Mouse (Mus musculus) megakaryocyte progenitor cell, adult 5-6 weeks (primary cell): ENCODE measurements around the gene Cep131. TPM values are rescaled to one million over a fixed set of nuclear protein-coding genes. Genes with fewer than 3 reads are reported as not detected.

Source experiments
- ATAC-seq: replicated peaks from 2 replicates; pipeline ENCODE4 v1.8.0; 2016; ENCODE audit warnings: mild to moderate bottlenecking, moderate TSS enrichment, inconsistent platforms; ENCODE audit not compliant: poor library complexity
- total RNA-seq, 2 experiments: library from RNA; stranded (forward) in 1 of 2; stranded (reverse) in 1 of 2; fragments of 157-497, 149-512 nt in 1 of 2; fragments of 200-1000 nt in 1 of 2; gene quantifications; 2 replicates each; pipeline versions ENCODE4 v1.2.3 to v1.2.4; 2015 to 2017

Cep131 gene
- total RNA-seq, 2 experiments from 2014 or later: 5.2 to 12.3 TPM

DNA sequence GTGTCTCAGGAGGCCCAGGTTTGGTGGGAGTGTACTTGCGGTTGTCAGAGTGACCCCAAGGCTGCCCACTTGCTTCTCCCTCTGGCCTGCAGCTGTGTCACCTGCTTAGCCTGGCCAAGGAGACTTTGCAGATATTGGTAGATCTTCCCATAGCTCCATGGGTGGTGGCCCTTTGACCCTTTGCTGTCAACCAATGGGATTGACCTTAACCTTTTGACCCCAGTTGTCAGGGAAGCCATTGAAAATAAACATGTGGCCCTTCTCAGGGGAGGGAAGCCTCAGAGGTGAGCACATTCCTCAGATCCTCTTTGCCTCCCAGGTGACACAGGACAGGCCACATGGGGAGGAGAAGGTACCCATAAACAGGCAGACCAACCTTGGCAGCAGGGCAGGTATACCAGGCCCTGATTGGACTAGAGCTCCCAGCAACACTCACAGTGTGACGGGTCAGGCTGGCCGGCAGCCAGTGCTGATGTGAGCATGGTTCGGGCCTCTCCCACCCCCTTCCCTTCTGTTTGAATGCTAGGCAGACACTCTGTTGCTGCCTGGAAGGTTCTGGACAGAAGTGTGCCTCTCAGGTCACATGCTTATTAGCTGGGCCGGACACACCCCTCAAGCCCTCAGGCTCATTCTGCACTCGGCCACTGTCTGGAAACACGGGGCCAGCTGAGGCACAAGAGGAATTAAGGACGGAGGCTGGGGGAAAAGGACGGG lies 57.0 kb downstream of the Cep131 start:
- no peak for ATAC-seq

DNA sequence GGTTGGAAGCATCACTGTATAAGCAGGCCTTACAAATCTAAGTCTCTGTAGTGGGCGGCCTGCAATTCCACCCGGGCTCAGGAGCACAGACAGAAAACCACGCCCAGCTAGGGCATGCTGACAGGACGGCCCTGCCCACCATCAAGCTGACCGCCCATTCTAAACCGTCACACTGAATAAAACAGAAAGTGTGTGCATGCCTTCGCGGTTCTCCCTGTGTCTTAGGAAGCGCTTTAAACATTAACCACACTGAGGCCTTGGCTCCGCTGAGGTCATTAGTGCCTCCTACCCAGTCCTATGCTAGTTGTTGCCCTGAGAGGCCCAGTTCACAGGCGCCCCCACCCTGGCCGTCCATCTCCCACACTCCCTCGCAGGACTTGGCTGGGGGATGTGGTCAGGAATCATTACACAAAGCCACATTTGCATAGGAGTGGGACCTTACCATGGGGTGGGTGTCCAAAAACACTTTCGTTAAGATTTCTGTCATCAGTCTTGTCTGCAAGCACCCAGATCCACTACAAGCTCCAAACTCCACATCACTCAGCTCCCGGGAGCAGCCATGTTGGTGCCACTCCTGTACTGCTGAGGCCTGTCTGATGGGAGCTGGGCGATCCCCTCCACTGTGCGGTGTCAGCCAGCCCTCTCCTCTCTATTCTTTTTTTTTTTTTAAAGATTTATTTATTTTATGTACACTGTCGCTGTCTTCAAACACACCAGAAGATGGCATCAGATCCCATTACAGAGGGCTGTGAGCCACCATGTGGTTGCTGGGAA lies 58.1 kb downstream of the Cep131 start:
- ATAC-seq: no peak

- ATAC-seq: no peak
Observed at GRCm38 (mm10) chr11:120026941-120027340, 59.7 kb downstream of the Cep131 start.

DNA sequence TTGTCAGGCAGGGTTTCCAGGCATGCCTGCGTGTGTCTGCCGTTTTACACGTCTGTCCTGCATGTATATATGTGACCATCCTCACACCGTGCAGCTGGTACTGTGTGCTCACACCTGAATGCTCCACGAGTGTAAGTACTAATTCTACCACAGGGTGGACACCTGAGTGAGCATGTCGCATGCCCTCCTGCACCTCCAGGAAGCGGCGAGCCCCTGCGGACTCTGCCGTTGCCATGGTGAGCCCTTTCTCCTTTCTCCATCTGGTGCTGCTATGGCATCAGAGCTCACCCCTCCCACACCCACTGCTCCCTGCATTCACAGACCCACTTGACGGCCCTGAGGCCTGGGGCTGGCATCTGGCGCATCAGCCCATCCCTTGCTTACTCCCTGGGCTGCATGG lies 63.8 kb downstream of the Cep131 start:
- no peak for ATAC-seq

- ATAC-seq: no peak
Observed at GRCm38 (mm10) chr11:120022216-120022615, 64.4 kb downstream of the Cep131 start.

DNA sequence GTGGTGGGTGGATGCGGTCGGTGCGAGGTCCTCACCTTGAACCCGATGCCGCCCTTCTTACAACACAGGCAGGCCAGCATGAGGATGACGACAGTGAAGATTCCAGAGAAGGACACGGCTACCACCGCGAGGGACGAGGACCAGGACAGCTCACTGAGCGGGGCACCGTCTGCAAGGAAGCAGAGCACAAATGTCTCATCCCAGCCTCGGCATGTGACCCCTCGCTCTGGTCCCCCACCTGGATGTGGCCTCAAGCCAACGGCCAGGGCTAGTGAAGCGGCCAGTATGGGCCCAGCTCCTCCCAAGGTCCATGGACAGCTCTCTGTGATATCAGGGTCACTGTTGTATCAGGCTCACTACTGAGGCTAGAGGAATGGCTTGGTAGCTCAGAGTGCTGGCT lies 65.3 kb downstream of the Cep131 start:
- no peak for ATAC-seq

GRCm38 (mm10) chr11:120019542-120020440 lies 66.8 kb downstream of the Cep131 start:
- no peak for ATAC-seq

GRCm38 (mm10) chr11:120017011-120017410 lies 69.6 kb downstream of the Cep131 start:
- no peak for ATAC-seq

GRCm38 (mm10) chr11:120014758-120015157 lies 71.9 kb downstream of the Cep131 start:
- ATAC-seq: no peak

Other genes starting within 250 kb of the Cep131 start
- gene Chmp6, start 173.4 kb downstream of the Cep131 start, total RNA-seq (2015): 15.9 and 16.2 TPM in 2 replicates
- gene Chmp6, start 173.4 kb downstream of the Cep131 start, total RNA-seq (2017): 33.4 and 34.8 TPM in 2 replicates
- 4.4 and 4.8 TPM in 2 replicates for gene Baiap2, start 144.1 kb downstream of the Cep131 start, total RNA-seq (2015)
- gene Baiap2, start 144.1 kb downstream of the Cep131 start, total RNA-seq (2017): 5.5 and 6.8 TPM in 2 replicates
- gene Aatk, start 39.7 kb downstream of the Cep131 start, total RNA-seq (2015): 4.7 and 6.3 TPM in 2 replicates
- gene Aatk, start 39.7 kb downstream of the Cep131 start, total RNA-seq (2017): 5.6 and 6.3 TPM in 2 replicates
- 8.3 and 10.3 TPM in 2 replicates for gene Tepsin, start 11.9 kb upstream of the Cep131 start, total RNA-seq (2015)
- 8.3 and 8.8 TPM in 2 replicates for gene Tepsin, start 11.9 kb upstream of the Cep131 start, total RNA-seq (2017)
- gene Ndufaf8, start 12.1 kb upstream of the Cep131 start, total RNA-seq (2015): 18.6 and 24.5 TPM in 2 replicates
- 20.0 and 20.6 TPM in 2 replicates for gene Ndufaf8, start 12.1 kb upstream of the Cep131 start, total RNA-seq (2017)
- gene Slc38a10, start 64.5 kb upstream of the Cep131 start, total RNA-seq (2015): 31.6 and 33.3 TPM in 2 replicates
- gene Slc38a10, start 64.5 kb upstream of the Cep131 start, total RNA-seq (2017): 40.2 and 41.2 TPM in 2 replicates
- gene Bahcc1, start 146.1 kb upstream of the Cep131 start, total RNA-seq (2015): 12.1 and 17.2 TPM in 2 replicates
- gene Bahcc1, start 146.1 kb upstream of the Cep131 start, total RNA-seq (2017): 3.9 and 5.4 TPM in 2 replicates